Mouse (Mus musculus) lung, embryonic 15.5 days (tissue): Measurements from ENCODE around the gene Cdk15. TPM values are rescaled to one million over a fixed set of nuclear protein-coding genes. Genes with fewer than 3 reads are reported as not detected.

Experiments
- ATAC-seq: fragments of 200-750 bp; cut with Nextera tagmentation; 2 replicates; pipeline ENCODE4 v1.8.0; 2017; ENCODE audit warnings: moderate number of reproducible peaks, borderline replicate concordance; ENCODE audit not compliant: low FRiP score, low TSS enrichment; ENCODE audit errors: extremely low read depth
- H3K27ac ChIP-seq: fragments of 300-500 bp; sonication (generic); 2 replicates; pipeline ENCODE4 v1.5.1; 2015; ENCODE audit warnings: moderate library complexity, mild to moderate bottlenecking, inconsistent platforms
- H3K27me3 ChIP-seq: fragments of 300-500 bp; sonication (generic); 2 replicates; pipeline ENCODE4 v1.6.1; 2015; ENCODE audit warnings: inconsistent platforms
- H3K36me3 ChIP-seq: fragments of 300-500 bp; sonication (generic); 2 replicates; pipeline ENCODE4 v1.6.1; 2015; ENCODE audit warnings: inconsistent platforms
- H3K4me1 ChIP-seq: fragments of 300-500 bp; sonication (generic); 2 replicates; pipeline ENCODE4 v1.6.1; 2015; ENCODE audit warnings: inconsistent platforms
- H3K4me2 ChIP-seq: fragments of 300-500 bp; sonication (generic); 2 replicates; pipeline ENCODE4 v1.6.1; 2015; ENCODE audit warnings: inconsistent platforms, mild to moderate bottlenecking, moderate library complexity
- H3K4me3 ChIP-seq: fragments of 300-500 bp; sonication (generic); 2 replicates; pipeline ENCODE4 v1.5.1; 2015; ENCODE audit warnings: mild to moderate bottlenecking, inconsistent platforms
- H3K9ac ChIP-seq: fragments of 300-500 bp; sonication (generic); 2 replicates; pipeline ENCODE4 v1.6.1; 2015; ENCODE audit warnings: inconsistent platforms
- H3K9me3 ChIP-seq: fragments of 300-500 bp; sonication (generic); 2 replicates; pipeline ENCODE4 v1.6.1; 2016; ENCODE audit warnings: inconsistent platforms
- WGBS: fragments of 180-500 bp; shearing (Covaris S2); methylation state at CpG from one replicate; pipeline ENCODE4 v1.1.7; 2015; 5-methylcytosine and 5-hydroxymethylcytosine counted together
- polyA plus RNA-seq: library from polyadenylated mRNA; unstranded; fragments of >200 nt; fragmentation: Nextera tagmentation; extraction: Ambion mirVana; gene quantifications from 2 replicates; pipeline ENCODE4 v1.2.1, GENCODE M21; 2015

Cdk15 gene
- polyA plus RNA-seq, 1 experiment from 2014 or later = not detected

DNA sequence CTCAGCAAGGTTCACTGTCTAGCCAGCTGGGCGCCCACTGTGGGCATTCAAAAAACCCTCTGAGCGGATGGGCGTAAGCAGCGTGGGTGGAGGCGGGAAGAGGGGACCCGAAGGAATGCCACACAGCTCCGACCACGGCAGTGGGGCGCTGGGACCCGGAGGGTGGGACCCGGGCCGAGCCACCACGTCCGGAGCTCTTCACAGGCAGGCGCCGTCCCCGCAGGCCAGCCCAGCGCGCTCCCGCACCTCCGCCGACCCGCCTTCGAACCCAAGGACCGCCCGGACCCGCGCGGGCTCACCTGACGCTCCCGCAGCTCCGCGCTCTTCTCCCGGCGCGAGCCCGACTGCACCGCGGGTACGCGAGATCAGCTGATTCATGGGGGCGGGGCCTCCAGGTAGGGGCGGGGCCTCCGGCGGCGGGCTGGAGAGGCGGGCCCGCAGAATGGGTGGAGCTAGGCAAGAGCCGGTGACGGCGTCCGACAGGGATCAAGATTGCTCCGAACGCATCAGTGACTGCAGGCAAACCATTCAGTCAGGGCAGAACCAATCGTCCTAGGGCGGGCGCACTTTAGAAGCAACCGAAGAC is 19.8 kb upstream of the Cdk15 start, which contains the start of gene Als2:
Gene Als2 (minus strand): TSS at position 376 of the 586 bp plus-strand sequence.
- Histone ChIP-seq H3K9ac (peak within 1 kb of the TSS; percentile 82), H3K4me2 (peak within 1 kb of the TSS; percentile 64), H3K4me3 (peak within 1 kb of the TSS; percentile 92), H3K27me3 (no peaks in the 10 kb centered on the region), H3K9me3 (no peaks in the 10 kb centered on the region), H3K36me3 (no peaks in the 10 kb centered on the region), H3K4me1 (peaks cover 7% of the 10 kb centered on the region; the same call in 1 of the 2 replicates), H3K27ac (peak within 1 kb of the TSS; percentile 59)
- ATAC-seq = peak; percentile 98
- under 1% methylated on average over 57 of the region's 58 CpGs for WGBS

GRCm38 (mm10) chr1:59237614-59238211 is 19.0 kb upstream of the Cdk15 start:
- Histone ChIP-seq H3K4me3 (peak overlapping the region; percentile 92), H3K9ac (peak overlapping the region; percentile 45), H3K4me2 (peak overlapping the region; percentile 64), H3K9me3 (no peaks in the 10 kb centered on the region), H3K27me3 (no peaks in the 10 kb centered on the region), H3K4me1 (peaks cover 7% of the 10 kb centered on the region; the same call in 1 of the 2 replicates), H3K27ac (peak overlapping the region; percentile 59), H3K36me3 (no peaks in the 10 kb centered on the region)
- 1% methylated on average over 19 of the region's 19 CpGs for WGBS
- peak; percentile 32; the same call in 1 of the 2 replicates for ATAC-seq

- Histone ChIP-seq H3K36me3 (no peaks in the 10 kb centered on the region), H3K27me3 (no peaks in the 10 kb centered on the region), H3K9ac (no peak overlapping the region), H3K4me2 (no peak overlapping the region), H3K9me3 (no peaks in the 10 kb centered on the region), H3K27ac (no peak overlapping the region), H3K4me1 (no peaks in the 10 kb centered on the region), H3K4me3 (no peak overlapping the region)
- WGBS = 58% methylated on average over 2 of the region's 2 CpGs
- ATAC-seq = no peak
These were observed 12.9 kb upstream of the Cdk15 start for GRCm38 (mm10) chr1:59243770-59244169.

DNA sequence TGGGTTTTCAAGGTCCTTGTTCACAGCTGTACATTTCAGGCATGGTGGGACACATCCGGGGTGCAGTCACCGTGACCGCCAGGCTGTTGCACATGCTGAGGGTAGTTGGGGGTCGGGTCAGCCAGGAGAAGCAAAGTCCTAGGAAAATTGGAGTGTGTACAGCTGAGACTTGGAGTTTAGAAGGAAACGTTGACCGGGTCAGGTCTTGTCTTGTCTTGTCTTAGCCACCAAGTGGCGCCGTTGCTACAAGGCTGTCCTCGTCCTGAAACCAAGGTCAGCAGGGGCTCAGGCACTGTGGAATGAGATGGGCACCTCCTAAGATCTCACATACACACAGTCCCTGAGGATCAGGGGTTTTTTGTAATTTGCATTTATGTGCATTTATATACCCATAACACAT is 9.1 kb upstream of the Cdk15 start:
- Histone ChIP-seq H3K36me3 (no peaks in the 10 kb centered on the region), H3K9ac (no peak overlapping the region), H3K4me3 (no peak overlapping the region), H3K4me2 (no peak overlapping the region), H3K27me3 (no peaks in the 10 kb centered on the region), H3K4me1 (no peaks in the 10 kb centered on the region), H3K9me3 (no peaks in the 10 kb centered on the region), H3K27ac (no peak overlapping the region)
- 4% methylated on average over 9 of the region's 9 CpGs for WGBS
- ATAC-seq = 0 out of 2 replicates have a peak, but pooled peaks have one; percentile 55

GRCm38 (mm10) chr1:59252762-59253161 is 3.9 kb upstream of the Cdk15 start:
- H3K4me2 ChIP-seq = peak overlapping the region; percentile 51
- H3K9me3 ChIP-seq = no peaks in the 10 kb centered on the region
- no peak for ATAC-seq
- peak overlapping the region; percentile 19 for H3K4me3 ChIP-seq
- H3K36me3 ChIP-seq = no peaks in the 10 kb centered on the region
- no peak overlapping the region for H3K27ac ChIP-seq
- 13% methylated on average over 7 of the region's 7 CpGs for WGBS
- no peaks in the 10 kb centered on the region for H3K27me3 ChIP-seq
- H3K9ac ChIP-seq = no peak overlapping the region
- H3K4me1 ChIP-seq = 0 out of 2 replicates have a peak, but pooled peaks cover 3% of the 10 kb centered on the region

GRCm38 (mm10) chr1:59253301-59253909 is 3.3 kb upstream of the Cdk15 start:
- no peak overlapping the region for H3K27ac ChIP-seq
- 5% methylated on average over 17 of the region's 18 CpGs for whole genome bisulfite sequencing
- 0 out of 2 replicates have a peak, but pooled peaks cover 3% of the 10 kb centered on the region for H3K4me1 ChIP-seq
- peak overlapping the region; percentile 51 for H3K4me2 ChIP-seq
- H3K4me3 ChIP-seq = peak overlapping the region; percentile 19
- H3K27me3 ChIP-seq = no peaks in the 10 kb centered on the region
- ATAC-seq = no peak
- no peaks in the 10 kb centered on the region for H3K9me3 ChIP-seq
- no peaks in the 10 kb centered on the region for H3K36me3 ChIP-seq
- H3K9ac ChIP-seq = no peak overlapping the region

- Histone ChIP-seq H3K9ac (no peak overlapping the region), H3K4me1 (0 out of 2 replicates have a peak, but pooled peaks cover 3% of the 10 kb centered on the region), H3K36me3 (no peaks in the 10 kb centered on the region), H3K4me2 (no peak overlapping the region), H3K9me3 (no peaks in the 10 kb centered on the region), H3K27me3 (no peaks in the 10 kb centered on the region), H3K27ac (no peak overlapping the region), H3K4me3 (no peak overlapping the region)
- 70% methylated on average over 3 of the region's 3 CpGs for WGBS
- no peak for ATAC-seq
These were observed 1.0 kb downstream of the Cdk15 start for GRCm38 (mm10) chr1:59257736-59258135.

- no peak overlapping the region for H3K9ac ChIP-seq
- no peak overlapping the region for H3K27ac ChIP-seq
- no peaks in the 10 kb centered on the region for H3K9me3 ChIP-seq
- H3K4me1 ChIP-seq = no peaks in the 10 kb centered on the region
- no peak overlapping the region for H3K4me3 ChIP-seq
- H3K27me3 ChIP-seq = no peaks in the 10 kb centered on the region
- 38% methylated on average over 8 of the region's 8 CpGs for WGBS
- no peaks in the 10 kb centered on the region for H3K36me3 ChIP-seq
- no peak for ATAC-seq
- H3K4me2 ChIP-seq = no peak overlapping the region
These were observed 12.2 kb downstream of the Cdk15 start for GRCm38 (mm10) chr1:59268931-59269330.

GRCm38 (mm10) chr1:59269466-59269865 is 12.8 kb downstream of the Cdk15 start:
- Histone ChIP-seq H3K27me3 (no peaks in the 10 kb centered on the region), H3K9ac (no peak overlapping the region), H3K9me3 (no peaks in the 10 kb centered on the region), H3K36me3 (no peaks in the 10 kb centered on the region), H3K4me2 (no peak overlapping the region), H3K27ac (no peak overlapping the region), H3K4me1 (no peaks in the 10 kb centered on the region), H3K4me3 (no peak overlapping the region)
- no peak for ATAC-seq
- 81% methylated on average over 6 of the region's 6 CpGs for WGBS

GRCm38 (mm10) chr1:59269951-59270689 is 13.4 kb downstream of the Cdk15 start:
- Histone ChIP-seq H3K27ac (no peak overlapping the region), H3K9ac (no peak overlapping the region), H3K4me3 (no peak overlapping the region), H3K9me3 (no peaks in the 10 kb centered on the region), H3K4me2 (no peak overlapping the region), H3K27me3 (no peaks in the 10 kb centered on the region), H3K36me3 (no peaks in the 10 kb centered on the region), H3K4me1 (no peaks in the 10 kb centered on the region)
- 44% methylated on average over 20 of the region's 20 CpGs for WGBS
- ATAC-seq = no peak

DNA sequence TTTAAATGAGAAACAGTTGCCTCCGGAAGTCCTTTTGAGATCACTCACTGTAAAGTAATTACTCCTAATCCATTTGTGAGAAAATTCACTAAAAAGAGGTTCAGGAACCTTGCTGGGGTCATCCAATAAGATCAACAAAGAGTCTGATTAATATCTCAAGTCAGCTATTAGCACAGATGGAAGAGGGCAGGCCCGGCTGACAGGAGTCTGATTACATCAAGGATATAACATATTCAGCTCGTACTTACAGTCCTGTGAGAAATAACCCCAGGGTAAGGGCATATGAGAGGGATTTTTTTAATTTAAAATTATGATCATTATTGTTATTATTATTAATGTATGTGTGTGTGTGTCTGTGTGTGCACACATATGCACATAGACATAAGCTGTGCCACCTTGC is 15.5 kb downstream of the Cdk15 start:
- Histone ChIP-seq H3K4me1 (no peaks in the 10 kb centered on the region), H3K36me3 (no peaks in the 10 kb centered on the region), H3K9me3 (no peaks in the 10 kb centered on the region), H3K4me2 (no peak overlapping the region), H3K4me3 (no peak overlapping the region), H3K9ac (no peak overlapping the region), H3K27ac (no peak overlapping the region), H3K27me3 (no peaks in the 10 kb centered on the region)
- no peak for ATAC-seq
- WGBS = 71% methylated on average over 3 of the region's 3 CpGs
